Mouse (Mus musculus) bone marrow macrophage, adult 2 months (primary cell): Measurements from ENCODE around the gene Srgap1.

ENCODE experiments used
- CTCF ChIP-seq: IDR thresholded peaks from 2 replicates; pipeline ENCODE4 v1.5.1; 2012; ENCODE audit warnings: low read depth, mild to moderate bottlenecking, low read length, moderate library complexity
- POLR2A ChIP-seq: IDR thresholded peaks from 2 replicates; pipeline ENCODE4 v1.6.1; 2012; ENCODE audit warnings: mild to moderate bottlenecking, low read depth, low read length, borderline replicate concordance

DNA sequence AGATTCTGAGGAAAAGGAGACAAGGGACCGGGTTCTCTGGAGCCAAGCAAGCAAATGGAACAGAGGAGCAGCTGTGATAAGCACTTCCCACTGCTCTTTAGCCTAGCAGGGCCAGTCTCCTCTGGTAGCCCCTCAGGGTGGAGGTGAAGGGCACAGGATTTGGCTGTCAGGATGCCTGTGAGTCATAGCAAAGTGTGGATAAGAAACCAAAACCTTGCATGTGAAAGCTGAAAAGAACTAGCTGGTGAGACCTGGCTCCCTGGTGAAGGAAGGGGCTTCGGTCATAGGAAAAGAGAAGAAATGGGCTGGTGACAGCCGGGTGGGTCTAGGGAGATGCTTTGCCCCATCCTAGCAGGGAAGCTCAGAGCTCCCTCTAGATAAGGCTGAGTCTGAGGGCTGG is 30.5 kb downstream of the Srgap1 start:
- no peak for TF ChIP-seq POLR2A
- no peak for TF ChIP-seq CTCF
